Mouse (Mus musculus) B cell, adult 2 months (primary cell): ENCODE measurements around the gene Map3k20.

Source experiments
- DNase-seq, 2 experiments: peaks; one replicate each; pipeline ENCODE4 v3.0.0; 2022

Gene Map3k20

GRCm38 (mm10) chr2:72281971-72282370 is 3.5 kb upstream of the Map3k20 start:
- no peak for DNase-seq

- no peak for DNase-seq
Measured at GRCm38 (mm10) chr2:72282733-72283132, 2.7 kb upstream of the Map3k20 start.

DNA sequence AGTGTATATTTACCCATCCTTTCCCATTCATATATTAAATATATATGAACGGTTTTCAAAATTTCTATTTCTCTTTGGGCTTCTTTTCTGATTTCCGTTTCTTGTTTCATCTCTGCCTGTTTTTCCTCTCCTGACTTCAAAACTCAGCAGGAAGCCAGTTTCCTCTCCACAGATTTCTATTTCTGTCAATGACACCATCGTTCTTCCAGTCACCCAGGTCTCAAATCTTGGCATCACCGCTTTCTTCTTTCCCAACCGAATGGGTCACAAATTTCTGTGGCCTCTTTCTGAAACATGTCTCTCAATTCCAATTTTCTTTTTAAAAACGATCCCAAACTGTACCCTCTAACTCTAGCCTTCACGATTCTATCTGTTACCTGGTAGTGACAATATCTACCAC is 748 bp upstream of the Map3k20 start:
- DNase-seq = no peak

GRCm38 (mm10) chr2:72285888-72286661 is 638 bp downstream of the Map3k20 start:
- peak; percentile 15 to 25 for DNase-seq

- DNase-seq = no peak
Measured at GRCm38 (mm10) chr2:72287142-72287541, 1.7 kb downstream of the Map3k20 start.

- no peak for DNase-seq
Measured at GRCm38 (mm10) chr2:72288932-72289534, 3.6 kb downstream of the Map3k20 start.

GRCm38 (mm10) chr2:72291103-72291502 is 5.7 kb downstream of the Map3k20 start:
- DNase-seq = no peak

DNA sequence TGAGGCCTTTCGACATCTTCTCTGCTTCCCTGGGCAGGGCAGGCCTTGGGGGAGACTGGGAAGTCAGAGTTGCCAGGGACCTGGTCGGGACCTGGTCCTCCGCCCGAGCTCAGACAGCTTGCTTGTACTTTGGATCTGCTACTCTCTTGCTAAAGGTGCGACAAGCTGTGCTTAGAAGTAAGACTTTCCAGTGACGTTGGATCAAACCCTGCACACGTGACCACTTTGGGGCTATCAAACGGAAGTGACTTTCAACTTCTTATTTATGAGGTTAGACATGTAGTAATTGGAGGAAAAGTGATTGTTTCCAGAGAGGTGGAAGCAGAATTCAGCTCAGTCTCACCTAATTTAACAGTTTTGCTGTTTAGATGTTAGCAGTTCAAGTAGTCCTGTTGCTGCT is 7.1 kb downstream of the Map3k20 start:
- DNase-seq = no peak

- no peak for DNase-seq
Measured at GRCm38 (mm10) chr2:72294994-72295393, 9.6 kb downstream of the Map3k20 start.

GRCm38 (mm10) chr2:72296984-72297715 is 11.7 kb downstream of the Map3k20 start:
- no peak for DNase-seq

- DNase-seq = no peak
Measured at GRCm38 (mm10) chr2:72297716-72298082, 12.3 kb downstream of the Map3k20 start.

DNA sequence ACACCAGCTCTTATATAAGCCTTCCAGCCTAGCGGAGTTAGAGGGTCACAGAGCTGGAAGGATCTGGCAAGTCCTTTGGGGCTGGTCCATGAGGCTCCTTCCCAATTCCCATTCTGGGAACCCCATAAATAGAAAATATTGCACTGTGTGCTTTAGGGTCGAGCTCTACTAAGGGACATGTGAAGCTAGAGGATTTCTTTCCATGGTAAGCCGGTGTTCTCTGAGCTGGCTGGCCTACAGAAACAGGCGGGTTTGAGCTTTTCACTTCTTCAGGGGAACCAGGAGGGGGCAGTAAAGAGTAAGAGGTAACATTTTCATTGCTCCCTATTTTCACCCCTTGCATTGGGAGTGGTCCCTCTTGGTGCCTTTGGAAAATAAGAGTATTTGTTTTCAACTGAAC is 13.0 kb downstream of the Map3k20 start:
- peak; percentile 20 to 32 for DNase-seq

DNA sequence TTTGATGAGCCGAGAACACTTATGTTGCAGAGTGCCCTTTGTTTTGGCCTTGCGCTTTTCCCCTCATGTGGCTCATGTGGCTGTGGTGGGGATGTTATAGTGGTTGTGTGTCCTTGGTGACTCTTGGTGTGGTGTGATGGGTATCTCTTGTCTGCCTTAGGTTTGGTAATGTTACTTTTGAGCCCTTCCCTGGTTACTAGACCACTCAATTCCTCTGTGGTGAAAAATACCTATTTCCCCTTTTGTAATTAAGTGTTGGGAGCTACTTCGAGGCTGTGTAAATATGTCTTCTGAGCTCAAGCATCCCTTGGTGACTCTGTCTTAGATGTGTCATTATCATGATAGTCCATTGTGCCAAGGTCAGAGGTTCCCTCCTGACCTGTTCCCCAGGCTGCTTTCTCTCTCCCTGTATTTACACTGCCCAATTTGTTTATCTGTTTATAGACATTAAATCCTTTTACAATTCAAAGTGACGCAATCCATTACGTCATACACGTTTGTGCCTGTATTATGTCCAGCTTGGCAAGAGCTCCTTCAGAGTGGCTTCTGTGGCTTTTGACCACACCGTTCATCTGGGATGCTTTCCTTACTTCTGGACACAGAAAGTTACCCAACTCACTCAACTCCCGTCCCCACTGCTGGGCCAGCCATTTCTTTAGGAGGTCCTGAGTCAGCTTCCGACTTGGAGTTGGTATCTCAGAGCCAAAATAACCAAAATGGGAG is 15.9 kb downstream of the Map3k20 start:
- DNase-seq = no peak

DNA sequence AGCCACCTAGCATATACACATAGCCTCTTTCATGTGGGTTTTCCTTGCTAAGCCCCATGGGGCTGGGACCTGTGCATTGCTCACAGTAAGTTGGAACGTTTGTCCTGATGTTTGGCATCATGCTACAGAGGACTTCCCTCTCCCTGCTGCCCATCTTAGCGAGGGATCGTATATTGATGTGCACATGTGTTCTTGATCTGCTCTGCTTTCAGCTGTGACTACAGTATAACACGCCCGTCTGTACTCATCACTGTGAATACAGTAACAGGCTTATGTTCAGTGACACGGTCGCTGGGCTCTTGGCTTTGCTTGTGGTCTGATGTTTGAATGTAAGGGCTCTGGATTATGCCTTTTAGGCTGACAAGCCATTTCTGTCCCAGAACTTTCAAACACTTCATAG is 20.3 kb downstream of the Map3k20 start:
- DNase-seq = no peak

DNA sequence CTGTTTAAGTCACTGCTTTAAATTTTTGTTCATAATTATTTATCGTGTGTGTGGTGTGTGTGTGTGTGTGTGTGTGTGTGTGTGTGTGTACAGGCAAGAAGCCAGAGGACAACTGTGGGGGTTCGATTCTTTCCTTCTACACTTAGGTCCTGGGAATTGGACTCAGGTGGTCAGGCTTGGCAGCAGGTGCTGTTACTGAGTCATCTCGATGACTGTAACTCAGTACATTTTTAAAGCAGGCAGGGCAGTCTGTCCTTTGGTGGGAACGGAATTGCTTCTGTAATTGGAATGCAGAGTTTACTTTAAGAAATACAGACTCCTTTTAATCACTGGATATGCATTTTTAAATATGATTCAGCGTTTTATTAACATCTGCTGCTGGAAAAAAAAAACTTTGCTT is 22.9 kb downstream of the Map3k20 start:
- DNase-seq = no peak

DNA sequence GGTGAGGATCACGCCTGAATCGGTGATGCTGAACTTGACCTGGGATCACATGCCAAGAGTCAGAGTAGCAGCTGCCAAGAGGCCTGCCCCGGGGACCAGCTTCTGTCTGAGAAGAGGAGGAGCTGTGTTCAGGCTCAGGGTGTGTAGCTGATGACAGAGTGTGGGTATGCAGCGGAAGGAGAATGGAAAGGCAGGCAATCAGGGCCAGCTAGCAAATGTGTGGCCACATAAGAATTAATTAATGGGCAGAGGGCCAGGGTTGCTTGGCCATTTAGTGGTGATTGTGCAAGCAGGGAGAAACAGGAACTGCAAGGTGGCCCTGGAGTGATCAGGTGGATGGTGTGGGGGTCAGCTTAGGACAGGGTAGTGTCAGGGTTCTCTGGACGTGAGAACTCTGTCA is 23.5 kb downstream of the Map3k20 start:
- DNase-seq = no peak

- DNase-seq = no peak
Measured at GRCm38 (mm10) chr2:72311486-72311885, 26.0 kb downstream of the Map3k20 start.

GRCm38 (mm10) chr2:72313312-72313711 is 27.9 kb downstream of the Map3k20 start:
- no peak for DNase-seq

- DNase-seq = no peak
Measured at GRCm38 (mm10) chr2:72318421-72318820, 33.0 kb downstream of the Map3k20 start.

GRCm38 (mm10) chr2:72319028-72319798 is 33.8 kb downstream of the Map3k20 start:
- no peak for DNase-seq

GRCm38 (mm10) chr2:72320661-72321060 is 35.2 kb downstream of the Map3k20 start:
- no peak for DNase-seq

- DNase-seq = no peak
Measured at GRCm38 (mm10) chr2:72321591-72321990, 36.2 kb downstream of the Map3k20 start.
